Comparison of ENCODE assay signal across 11 mouse cellular contexts in the genomic region with DNA sequence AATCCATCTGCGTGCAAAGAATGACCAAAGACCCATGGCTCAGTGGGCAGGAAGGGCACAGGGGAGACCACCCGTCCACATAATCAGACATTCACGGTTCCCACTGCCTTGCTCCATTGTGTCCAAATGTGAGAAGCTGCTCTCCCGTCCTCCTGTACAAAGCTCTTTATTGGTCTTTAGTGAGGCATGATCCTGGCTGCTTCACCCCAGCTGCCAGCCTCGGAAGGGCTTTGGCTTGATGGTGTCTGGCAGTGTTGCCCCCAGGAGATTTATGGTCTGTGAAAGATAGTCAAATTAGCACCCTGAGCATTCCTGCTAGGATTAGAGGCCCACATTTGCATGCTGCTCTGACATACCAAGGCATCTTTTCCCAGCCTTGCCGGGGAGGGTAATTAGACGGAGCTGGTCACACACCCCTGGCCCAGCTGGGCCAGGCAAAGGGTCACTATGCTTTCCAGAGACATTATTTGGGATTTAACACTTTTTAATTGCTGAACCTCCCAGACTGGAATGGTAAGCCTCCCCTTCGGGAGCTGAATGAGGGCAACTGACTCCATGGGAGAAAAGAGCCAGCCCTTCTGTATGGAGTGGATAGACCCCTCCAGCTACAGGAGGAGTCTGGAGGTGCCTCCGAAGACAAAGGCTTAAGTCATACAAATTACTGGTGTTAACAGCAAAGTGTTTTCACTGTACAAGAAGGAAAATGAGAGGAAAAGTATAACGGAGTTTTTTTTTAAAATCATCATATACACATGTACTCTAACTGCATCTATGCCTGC. TPM values are rescaled to one million over a fixed set of nuclear protein-coding genes. Genes with fewer than 3 reads are reported as not detected.
DNase-seq lines count a peak whose midpoint lies in the region; ATAC-seq lines count a peak whose summit lies in the region.
"Had no signal": no experiment of that assay in that cellular context is flagged by ENCODE, and none has a peak within 500 bp of the region (broad histone marks: within the 10 kb centered on the region; RNA-seq: fewer than 3 reads in every experiment).

No protein-coding gene starts in this region.

- H3K27me3 ChIP-seq in embryonic facial prominence, embryonic 11.5 days (ENCODE audit: control insufficient read depth, insufficient read depth, low read length): no peaks in the 10 kb centered on the region
- H3K27me3 ChIP-seq in hindbrain, embryonic 12.5 days: no peaks in the 10 kb centered on the region
- H3K27me3 ChIP-seq in midbrain, embryonic 16.5 days (ENCODE audit: control insufficient read depth, insufficient read depth, low read depth, low read length): no peaks in the 10 kb centered on the region
- H3K27me3 ChIP-seq in heart, embryonic 11.5 days (ENCODE audit: control insufficient read depth, insufficient read depth, low read length): no peaks in the 10 kb centered on the region
- H3K27me3 ChIP-seq: heart, embryonic 13.5 days; limb, embryonic 15.5 days had no signal

- DNase-seq in Muller cell, postnatal 12 days (ENCODE audit: inconsistent ontology term): peak; percentile 36
- no peak for DNase-seq in embryonic facial prominence, embryonic 11.5 days (ENCODE audit: low spot score)
- no peak for DNase-seq in right cerebral cortex, postnatal 36 days (ENCODE audit: low spot score in 2 of 2)
- DNase-seq in spleen, adult 12 weeks (ENCODE audit: low spot score): no peak
- no peak for DNase-seq in right cerebral cortex, postnatal 25 days

- H3K4me1 ChIP-seq in embryonic facial prominence, embryonic 11.5 days (ENCODE audit: control insufficient read depth, insufficient read depth, low read length): no peaks in the 10 kb centered on the region
- peaks cover 16% of the 10 kb centered on the region for H3K4me1 ChIP-seq in hindbrain, embryonic 12.5 days
- peaks cover 4% of the 10 kb centered on the region; the same call in 1 of the 2 replicates for H3K4me1 ChIP-seq in midbrain, embryonic 16.5 days (ENCODE audit: control insufficient read depth, insufficient read depth, low read length)
- H3K4me1 ChIP-seq in heart, embryonic 11.5 days (ENCODE audit: control insufficient read depth, insufficient read depth, low read length): no peaks in the 10 kb centered on the region

- no peaks in the 10 kb centered on the region for H3K36me3 ChIP-seq in embryonic facial prominence, embryonic 11.5 days (replicated peaks; ENCODE audit: control insufficient read depth, insufficient read depth, low read depth, low read length)
- H3K36me3 ChIP-seq in hindbrain, embryonic 12.5 days: peaks cover 23% of the 10 kb centered on the region
- H3K36me3 ChIP-seq in midbrain, embryonic 16.5 days (ENCODE audit: control insufficient read depth, insufficient read depth, low read length): 0 out of 2 replicates have a peak, but pooled peaks cover 4% of the 10 kb centered on the region
- H3K36me3 ChIP-seq in heart, embryonic 11.5 days (ENCODE audit: control insufficient read depth, insufficient read depth, low read length): peaks cover 10% of the 10 kb centered on the region

- no peak overlapping the region for H3K4me3 ChIP-seq in embryonic facial prominence, embryonic 11.5 days (ENCODE audit: low read depth, low read length)
- no peak overlapping the region for H3K4me3 ChIP-seq in hindbrain, embryonic 12.5 days
- H3K4me3 ChIP-seq in midbrain, embryonic 16.5 days (ENCODE audit: low read depth, low read length): no peak overlapping the region
- H3K4me3 ChIP-seq in heart, embryonic 11.5 days (ENCODE audit: low read depth, low read length): no peak overlapping the region
- H3K4me3 ChIP-seq: heart, embryonic 13.5 days; limb, embryonic 15.5 days had no signal

- 16% methylated on average over 10 of the region's 10 CpGs for WGBS in embryonic facial prominence, embryonic 11.5 days
- 15% methylated on average over 10 of the region's 10 CpGs for WGBS in hindbrain, embryonic 12.5 days
- WGBS in midbrain, embryonic 16.5 days: 7% methylated on average over 10 of the region's 10 CpGs
- 24% methylated on average over 10 of the region's 10 CpGs for WGBS in heart, embryonic 11.5 days (ENCODE audit: insufficient replicate concordance)

- no peaks in the 10 kb centered on the region for H3K9me3 ChIP-seq in embryonic facial prominence, embryonic 11.5 days (replicated peaks; ENCODE audit: control insufficient read depth, low read length)
- no peaks in the 10 kb centered on the region for H3K9me3 ChIP-seq in hindbrain, embryonic 12.5 days (replicated peaks)
- H3K9me3 ChIP-seq in midbrain, embryonic 16.5 days (replicated peaks; ENCODE audit: control insufficient read depth, low read length, poor library complexity, severe bottlenecking): no peaks in the 10 kb centered on the region
- no peaks in the 10 kb centered on the region for H3K9me3 ChIP-seq in heart, embryonic 11.5 days (replicated peaks; ENCODE audit: control insufficient read depth, low read length)
- H3K9me3 ChIP-seq: heart, embryonic 13.5 days; limb, embryonic 15.5 days had no signal

- H3K27ac ChIP-seq in embryonic facial prominence, embryonic 11.5 days (replicated peaks; ENCODE audit: low read depth, low read length): no peak overlapping the region; the same call in 1 of the 2 replicates
- H3K27ac ChIP-seq in hindbrain, embryonic 12.5 days: peak overlapping the region; percentile 80
- H3K27ac ChIP-seq in midbrain, embryonic 16.5 days (ENCODE audit: low read length): peak overlapping the region; percentile 53
- H3K27ac ChIP-seq in heart, embryonic 11.5 days (ENCODE audit: low read depth, low read length): no peak overlapping the region
- H3K27ac ChIP-seq: heart, embryonic 13.5 days; limb, embryonic 15.5 days had no signal

- no peak overlapping the region for H3K9ac ChIP-seq in embryonic facial prominence, embryonic 11.5 days (replicated peaks; ENCODE audit: low read length)
- 0 out of 2 replicates have a peak overlapping the region, but pooled peaks have one; percentile 18 for H3K9ac ChIP-seq in hindbrain, embryonic 12.5 days
- H3K9ac ChIP-seq in midbrain, embryonic 16.5 days (ENCODE audit: low read depth, low read length): peak overlapping the region; percentile 12; the same call in 1 of the 2 replicates
- H3K9ac ChIP-seq in heart, embryonic 11.5 days (ENCODE audit: low read depth, low read length): no peak overlapping the region
- H3K9ac ChIP-seq: heart, embryonic 13.5 days; limb, embryonic 15.5 days had no signal

- H3K4me2 ChIP-seq in embryonic facial prominence, embryonic 11.5 days (ENCODE audit: low read depth, low read length): no peak overlapping the region
- H3K4me2 ChIP-seq in hindbrain, embryonic 12.5 days (replicated peaks): peak overlapping the region; percentile 13; the same call in 1 of the 2 replicates
- no peak overlapping the region for H3K4me2 ChIP-seq in midbrain, embryonic 16.5 days (ENCODE audit: low read length)
- H3K4me2 ChIP-seq in heart, embryonic 11.5 days: no peak overlapping the region
- H3K4me2 ChIP-seq: heart, embryonic 13.5 days; limb, embryonic 15.5 days had no signal

- peak; percentile 76 for ATAC-seq in embryonic facial prominence, embryonic 11.5 days (replicated peaks; ENCODE audit: insufficient number of reproducible peaks, low FRiP score, low TSS enrichment, low read depth)
- peak; percentile 93 for ATAC-seq in hindbrain, embryonic 12.5 days (ENCODE audit: low FRiP score)
- ATAC-seq in midbrain, embryonic 16.5 days: peak; percentile 81
- no peak for ATAC-seq in heart, embryonic 11.5 days (replicated peaks; ENCODE audit: insufficient number of reproducible peaks, low FRiP score, low TSS enrichment)
- ATAC-seq: intestine, embryonic 16.5 days had no signal

RNA-seq across cellular contexts. Expression of gene Fgfbp3, which starts 22.4 kb away (rescaled TPM):
- polyA plus RNA-seq in embryonic facial prominence, embryonic 11.5 days (2014; fragmentation: Nextera tagmentation; extraction: Ambion mirVana): 8.6 and 10.7 TPM in 2 replicates
- 42.7 and 49.9 TPM in 2 replicates for polyA plus RNA-seq in hindbrain, embryonic 12.5 days (2016; fragmentation: Nextera tagmentation; extraction: Ambion mirVana)
- 38.9 and 44.4 TPM in 2 replicates for polyA plus RNA-seq in midbrain, embryonic 16.5 days (2015; fragmentation: Nextera tagmentation; extraction: Ambion mirVana)
- polyA plus RNA-seq in heart, embryonic 11.5 days (2014; fragmentation: Nextera tagmentation; extraction: Ambion mirVana): 3.7 and 4.0 TPM in 2 replicates

RNA-seq across cellular contexts. Expression of gene Btaf1, which starts 28.9 kb away (rescaled TPM):
- polyA plus RNA-seq in embryonic facial prominence, embryonic 11.5 days (2014; fragmentation: Nextera tagmentation; extraction: Ambion mirVana): 16.5 and 17.9 TPM in 2 replicates
- polyA plus RNA-seq in hindbrain, embryonic 12.5 days (2016; fragmentation: Nextera tagmentation; extraction: Ambion mirVana): 17.2 and 17.6 TPM in 2 replicates
- polyA plus RNA-seq in midbrain, embryonic 16.5 days (2015; fragmentation: Nextera tagmentation; extraction: Ambion mirVana): 8.8 and 10.5 TPM in 2 replicates
- polyA plus RNA-seq in heart, embryonic 11.5 days (2014; fragmentation: Nextera tagmentation; extraction: Ambion mirVana): 12.8 and 13.7 TPM in 2 replicates

Comparison
In these comparisons a context has a peak if more than half of its experiments do, and no peak if none do; other contexts are left out.
1. H3K27ac ChIP-seq: peak in hindbrain, embryonic 12.5 days (single experiment) and midbrain, embryonic 16.5 days (single experiment); none in embryonic facial prominence, embryonic 11.5 days (single experiment) and heart, embryonic 11.5 days (single experiment).
2. H3K9ac ChIP-seq: peak in hindbrain, embryonic 12.5 days (single experiment) and midbrain, embryonic 16.5 days (single experiment); none in embryonic facial prominence, embryonic 11.5 days (single experiment) and heart, embryonic 11.5 days (single experiment).